ENCODE assay signal across 9 mouse cellular contexts in genomic region chr19:21144659-21145283, GRCm38 (mm10).
DNase-seq lines count a peak whose midpoint lies in the region; TF ChIP-seq lines count a peak whose summit lies in the region.
"Had no signal": no experiment of that assay in that cellular context is flagged by ENCODE, and none has a peak within 500 bp of the region (broad histone marks: within the 10 kb centered on the region; RNA-seq: fewer than 3 reads in every experiment).

No protein-coding gene starts in this region.

- H3K27me3 ChIP-seq in spleen, adult 2 months (ENCODE audit: control insufficient read depth, insufficient read depth, low read length) = no peaks in the 10 kb centered on the region

- H3K4me1 ChIP-seq in spleen, adult 2 months (ENCODE audit: control insufficient read depth, insufficient read depth, insufficient read length) = peaks cover 4% of the 10 kb centered on the region

- intact Hi-C loops in gastrocnemius, postnatal 36 days (cut with DNase I) = loop anchor here (5.0 to 10.0 kb wide), 2 partner anchors 128 to 190 kb away; partner anchors contain the start of gene Zfand5

- 32% methylated on average over 13 of the region's 13 CpGs for WGBS in spleen, adult 2 months

- no peaks in the 10 kb centered on the region for H3K36me3 ChIP-seq in spleen, adult 2 months (ENCODE audit: control insufficient read depth, insufficient read depth, low read length)

- TF ChIP-seq CTCF in spleen, adult 2 months (IDR thresholded peaks at IDR 0.05; ENCODE audit: extremely low read depth, insufficient read depth, insufficient read length, insufficient replicate concordance) = no peak

- DNase-seq in B cell, adult 2 months = peak; percentile 25 to 32
- peak; percentile 88 for DNase-seq in R1 (ENCODE audit: low read depth, low spot score)
- peak; percentile 16 to 18 for DNase-seq in gastrocnemius, postnatal 36 days
- DNase-seq in kidney, adult 9 months = peak; percentile 56
- peak; percentile 77 for DNase-seq in lung, postnatal 25 days (ENCODE audit: low spot score)
- peak; percentile 19 to 36 for DNase-seq in spleen, adult 2 months (ENCODE audit: low read depth in 1 of 2, low spot score in 2 of 2)
- no peak for DNase-seq in layer of hippocampus, postnatal 14 days (ENCODE audit: low spot score in 2 of 2)
- DNase-seq in cerebellum, adult 9-11 months = no peak

- H3K4me3 ChIP-seq in spleen, adult 2 months (ENCODE audit: extremely low read depth, insufficient read depth, insufficient read length) = no peak overlapping the region
- H3K4me3 ChIP-seq: erythroblast, embryonic 14.5 days had no signal

- no peak overlapping the region for H3K27ac ChIP-seq in spleen, adult 2 months (ENCODE audit: insufficient read depth, low read length)

- no peak for TF ChIP-seq POLR2A in spleen, adult 2 months (IDR thresholded peaks at IDR 0.05; ENCODE audit: low read depth, low read length)

Comparison
In these comparisons a context has a peak if more than half of its experiments do, and no peak if none do; other contexts are left out.
1. DNase-seq: peak in B cell, adult 2 months (2 of 2), R1 (single experiment), gastrocnemius, postnatal 36 days (2 of 2), kidney, adult 9 months (single experiment), lung, postnatal 25 days (single experiment) and spleen, adult 2 months (2 of 2); none in layer of hippocampus, postnatal 14 days (0 of 2) and cerebellum, adult 9-11 months (single experiment).